In genomic region chr12:111677882-111678669, GRCm38 (mm10) we compare ENCODE assay signal across 8 mouse cellular contexts. TPM values are rescaled to one million over a fixed set of nuclear protein-coding genes. Genes with fewer than 3 reads are reported as not detected.
DNase-seq lines count a peak whose midpoint lies in the region; ATAC-seq and TF ChIP-seq lines count a peak whose summit lies in the region.

Gene Trmt61a (plus strand): TSS chr12:111678105.

- TF ChIP-seq POLR2A in bone marrow macrophage, adult 2 months (IDR thresholded peaks at IDR 0.05; ENCODE audit: borderline replicate concordance, low read depth, low read length): no peak
- peak; percentile 85 for TF ChIP-seq POLR2A in embryonic fibroblast, embryonic 13.5 days (IDR thresholded peaks at IDR 0.05; ENCODE audit: low read depth, low read length)
- TF ChIP-seq POLR2A in myocyte (IDR thresholded peaks at IDR 0.05; ENCODE audit: insufficient read length, low read depth): peak; percentile 65

- peak within 1 kb of the TSS; percentile 84 for H3K9ac ChIP-seq in liver, embryonic 11.5 days (ENCODE audit: low read depth, low read length)

- peaks cover 5% of the 10 kb centered on the region for H3K36me3 ChIP-seq in liver, embryonic 11.5 days (ENCODE audit: control insufficient read depth, insufficient read depth, low read length)
- H3K36me3 ChIP-seq in myocyte (ENCODE audit: control insufficient read depth, insufficient read depth): no peaks in the 10 kb centered on the region

- under 1% methylated on average over 51 of the region's 51 CpGs for whole genome bisulfite sequencing in liver, embryonic 11.5 days

- peak within 1 kb of the TSS; percentile 84 for H3K4me3 ChIP-seq in bone marrow macrophage, adult 2 months (ENCODE audit: insufficient read depth, low read length)
- H3K4me3 ChIP-seq in embryonic fibroblast, embryonic 13.5 days (ENCODE audit: insufficient read depth, low read length): peak within 1 kb of the TSS; percentile 83
- H3K4me3 ChIP-seq in liver, embryonic 11.5 days (ENCODE audit: low read depth, low read length): peak within 1 kb of the TSS; percentile 91
- peak within 1 kb of the TSS; percentile 88 for H3K4me3 ChIP-seq in myocyte

- peaks cover 14% of the 10 kb centered on the region for H3K27me3 ChIP-seq in liver, embryonic 11.5 days (replicated peaks; ENCODE audit: control insufficient read depth, insufficient read depth, low read length)
- H3K27me3 ChIP-seq in myocyte (ENCODE audit: control insufficient read depth, insufficient read depth, insufficient read length): no peaks in the 10 kb centered on the region

- H3K4me2 ChIP-seq in liver, embryonic 11.5 days: peak within 1 kb of the TSS; percentile 84
- H3K4me2 ChIP-seq in myocyte (ENCODE audit: low read depth): peak within 1 kb of the TSS; percentile 92

- peaks cover 15% of the 10 kb centered on the region for H3K79me2 ChIP-seq in myocyte (ENCODE audit: control insufficient read depth, insufficient read depth)

- peak within 1 kb of the TSS; percentile 1 for H3ac ChIP-seq in myocyte (ENCODE audit: control insufficient read depth, insufficient read length)

- TF ChIP-seq CTCF in bone marrow macrophage, adult 2 months (IDR thresholded peaks at IDR 0.05; ENCODE audit: low read depth, low read length): no peak
- no peak for TF ChIP-seq CTCF in embryonic fibroblast, embryonic 13.5 days (IDR thresholded peaks at IDR 0.05; ENCODE audit: borderline replicate concordance, insufficient read depth, low read length)

- no peaks in the 10 kb centered on the region for H3K9me3 ChIP-seq in liver, embryonic 11.5 days (ENCODE audit: control insufficient read depth, low read length)

- DNase-seq in CD4-positive helper T cell, adult 2 months (ENCODE audit: low read depth, low spot score): peak; percentile 92
- peak; percentile 88 to 91 for DNase-seq in heart, adult 9 months (ENCODE audit: low spot score in 2 of 2)
- peak; percentile 91 for DNase-seq in kidney, adult 9 months
- peak; percentile 94 for DNase-seq in liver, embryonic 11.5 days (ENCODE audit: low spot score)
- peak; percentile 83 to 93 for DNase-seq in spleen, postnatal 4 days (ENCODE audit: low spot score in 2 of 2)

- H3K27ac ChIP-seq in bone marrow macrophage, adult 2 months (ENCODE audit: insufficient read depth, low read depth, low read length): peak within 1 kb of the TSS; percentile 98
- H3K27ac ChIP-seq in embryonic fibroblast, embryonic 13.5 days (ENCODE audit: insufficient read depth, low read length): peak within 1 kb of the TSS; percentile 70
- peak within 1 kb of the TSS; percentile 84 for H3K27ac ChIP-seq in liver, embryonic 11.5 days (ENCODE audit: low read depth, low read length)

- peaks cover 40% of the 10 kb centered on the region for H3K4me1 ChIP-seq in bone marrow macrophage, adult 2 months (ENCODE audit: control insufficient read depth, insufficient read depth, low read length)
- no peaks in the 10 kb centered on the region; the same call in 1 of the 2 replicates for H3K4me1 ChIP-seq in embryonic fibroblast, embryonic 13.5 days (ENCODE audit: control insufficient read depth, insufficient read depth, low read length)
- H3K4me1 ChIP-seq in liver, embryonic 11.5 days (replicated peaks; ENCODE audit: control insufficient read depth, insufficient read depth, low read length): peaks cover 20% of the 10 kb centered on the region

- ATAC-seq in liver, embryonic 11.5 days (replicated peaks; ENCODE audit: low FRiP score): peak; percentile 86

TF ChIP-seq in myocyte, 11 proteins besides CTCF, POLR2A, EP300 and RAD21:
- TF ChIP-seq E2F4 (IDR thresholded peaks at IDR 0.05; ENCODE audit: insufficient read depth) (no peak), USF1 (IDR thresholded peaks at IDR 0.05; ENCODE audit: low read depth) (no peak), TCF3 (IDR thresholded peaks at IDR 0.05; ENCODE audit: insufficient read length, low read depth) (no peak), CEBPB (IDR thresholded peaks at IDR 0.05; ENCODE audit: insufficient read depth, poor library complexity, severe bottlenecking) (no peak), MYOG (IDR thresholded peaks at IDR 0.05; ENCODE audit: control insufficient read depth in 1 of 3, insufficient read depth in 1 of 3, insufficient read length in 2 of 3, low read depth in 2 of 3) (no peak), MAX (IDR thresholded peaks at IDR 0.05; ENCODE audit: low read depth) (peak; percentile 86), MYOD1 (IDR thresholded peaks at IDR 0.05; ENCODE audit: control insufficient read depth in 1 of 3, insufficient read length in 2 of 3, low read depth in 2 of 3) (no peak), TCF12 (IDR thresholded peaks at IDR 0.05; ENCODE audit: insufficient read depth, poor library complexity, severe bottlenecking) (no peak), SRF (IDR thresholded peaks at IDR 0.05; ENCODE audit: control insufficient read depth, insufficient read length, low read depth) (no peak), POLR2AphosphoS2 (IDR thresholded peaks at IDR 0.05; ENCODE audit: insufficient read length, low read depth) (peak; percentile 71), REST (IDR thresholded peaks at IDR 0.05; ENCODE audit: insufficient read depth, insufficient read length) (no peak)

RNA-seq across cellular contexts. Expression of gene Trmt61a, which starts in this region (rescaled TPM):
- 1.2 and 2.4 TPM in 2 replicates for polyA plus RNA-seq in bone marrow macrophage, adult 2 months (2012; ENCODE audit: insufficient read depth, insufficient read length, missing spikeins)
- polyA plus RNA-seq in embryonic fibroblast, embryonic 13.5 days (2011; ENCODE audit: insufficient read length, low read depth, missing spikeins): 9.0 and 13.0 TPM in 2 replicates
- polyA plus RNA-seq in liver, embryonic 11.5 days (2014; fragmentation: Nextera tagmentation; extraction: Ambion mirVana): 16.8 and 21.0 TPM in 2 replicates
- 17.7 TPM for polyA plus RNA-seq in myocyte (2012; fragmentation: generic; extraction: Trizol)

Comparison
In these comparisons a context has a peak if more than half of its experiments do, and no peak if none do; other contexts are left out.
1. Peak in every context shown above with its lines: DNase-seq, ATAC-seq, H3K4me3 ChIP-seq and H3K27ac ChIP-seq.